Mouse (Mus musculus) kidney, adult 10 weeks (tissue): ENCODE measurements around the gene Gm3453. TPM values are rescaled to one million over a fixed set of nuclear protein-coding genes. Genes with fewer than 3 reads are reported as not detected.

Experiments
- polyA plus RNA-seq: library from polyadenylated mRNA; stranded (reverse); fragments of 350-450 nt; fragmentation: Illumina TruSeq; extraction: RNeasy Lipid Tissue Mini Kit (QIAGEN cat#74804); gene quantifications from one replicate; pipeline ENCODE4 v1.2.3, GENCODE M21; 2014; ENCODE audit warnings: low read depth, low replicate concordance

The Gm3453 gene
- polyA plus RNA-seq, result not detected

GRCm38 (mm10) chr14:5979037-5979436 is at the start of gene Gm3453:
Gm3453 (minus strand) TSS chr14:5979137.

DNA sequence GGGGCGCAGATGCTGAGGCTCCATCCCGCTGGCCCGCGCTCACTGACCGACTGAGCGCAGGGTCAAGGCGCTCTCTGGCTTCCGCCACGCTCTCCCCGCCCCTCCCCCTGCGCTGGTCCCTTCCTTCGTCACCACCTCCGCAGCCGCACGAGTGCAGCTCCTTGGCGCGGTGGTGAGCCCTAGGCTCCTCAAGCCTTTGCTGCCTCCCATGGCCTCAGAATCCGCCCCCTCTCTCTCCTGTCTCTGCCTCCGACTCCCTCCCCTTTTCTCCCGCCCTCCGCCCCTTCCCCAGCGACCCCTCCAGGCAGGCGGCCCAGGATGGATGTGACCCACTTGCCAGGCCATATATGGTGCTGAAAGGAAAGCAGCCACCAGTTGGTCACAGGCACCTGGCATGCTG is 17.3 kb downstream of the Gm3453 start, which contains the start of gene Gm3248:
TSS of gene Gm3248 (minus strand) at position 111 of the 400 bp plus-strand sequence.

Other genes starting within 250 kb of the Gm3453 start
- not detected for gene Gm3373, start 237.6 kb downstream of the Gm3453 start, polyA plus RNA-seq
- gene Gm3383, start 171.2 kb downstream of the Gm3453 start, polyA plus RNA-seq, result 0.40 TPM
- gene Gm3424, start 148.8 kb downstream of the Gm3453 start, polyA plus RNA-seq, result not detected
- not detected for gene Gm8237, start 98.8 kb downstream of the Gm3453 start, polyA plus RNA-seq
- gene Gm3248, start 17.4 kb downstream of the Gm3453 start, polyA plus RNA-seq, result not detected
- gene Gm6337, start 79.1 kb upstream of the Gm3453 start, polyA plus RNA-seq, result not detected
- gene Gm8206, start 114.8 kb upstream of the Gm3453 start, polyA plus RNA-seq, result 0.53 TPM
- not detected for gene Gm3468, start 129.5 kb upstream of the Gm3453 start, polyA plus RNA-seq
- not detected for gene Gm3476, start 146.7 kb upstream of the Gm3453 start, polyA plus RNA-seq
- gene Gm21560, start 240.2 kb upstream of the Gm3453 start, polyA plus RNA-seq, result not detected